Mouse (Mus musculus): ENCODE data around the gene Baz2b.

Baz2b gene

GRCm38 (mm10) chr2:59966454-59966853, 243.2 kb downstream of the Baz2b start:
- TF ChIP-seq POU5F1 (IDR thresholded peaks at IDR 0.05; ENCODE audit: borderline replicate concordance, low read length) = no peak
- TF ChIP-seq CTCF (conservative IDR thresholded peaks at IDR 0.05; ENCODE audit: low read length) = no peak
- TF ChIP-seq NANOG (IDR thresholded peaks at IDR 0.05; ENCODE audit: borderline replicate concordance, low read length) = no peak
- Histone ChIP-seq H3K9me3 (ENCODE audit: low read length) (no peaks in the 10 kb centered on the region), H3K36me3 (ENCODE audit: insufficient read depth, low read length) (peaks cover 11% of the 10 kb centered on the region; the same call in 1 of the 2 replicates), H3K27me3 (ENCODE audit: insufficient read depth, low read length) (no peaks in the 10 kb centered on the region), H3K4me3 (replicated peaks; ENCODE audit: low read length) (no peak overlapping the region), H3K4me1 (replicated peaks; ENCODE audit: low read depth, low read length) (peaks cover 13% of the 10 kb centered on the region)

- H3K36me3 ChIP-seq (ENCODE audit: insufficient read depth, low read length) = peaks cover 5% of the 10 kb centered on the region; the same call in 1 of the 2 replicates
- H3K27me3 ChIP-seq (ENCODE audit: insufficient read depth, low read length) = no peaks in the 10 kb centered on the region
- TF ChIP-seq POU5F1 (IDR thresholded peaks at IDR 0.05; ENCODE audit: borderline replicate concordance, low read length) (no peak), CTCF (conservative IDR thresholded peaks at IDR 0.05; ENCODE audit: low read length) (no peak), NANOG (IDR thresholded peaks at IDR 0.05; ENCODE audit: borderline replicate concordance, low read length) (no peak)
- H3K4me1 ChIP-seq (replicated peaks; ENCODE audit: low read depth, low read length) = peaks cover 13% of the 10 kb centered on the region
- H3K9me3 ChIP-seq (ENCODE audit: low read length) = no peaks in the 10 kb centered on the region
- no peak overlapping the region for H3K4me3 ChIP-seq (replicated peaks; ENCODE audit: low read length)
These were observed 246.6 kb downstream of the Baz2b start for GRCm38 (mm10) chr2:59963011-59963410.

- H3K9me3 ChIP-seq (ENCODE audit: low read length) = no peaks in the 10 kb centered on the region
- H3K27me3 ChIP-seq (ENCODE audit: insufficient read depth, low read length) = no peaks in the 10 kb centered on the region
- TF ChIP-seq POU5F1 (IDR thresholded peaks at IDR 0.05; ENCODE audit: borderline replicate concordance, low read length) (no peak), CTCF (conservative IDR thresholded peaks at IDR 0.05; ENCODE audit: low read length) (no peak), NANOG (IDR thresholded peaks at IDR 0.05; ENCODE audit: borderline replicate concordance, low read length) (no peak)
- peaks cover 13% of the 10 kb centered on the region for H3K4me1 ChIP-seq (replicated peaks; ENCODE audit: low read depth, low read length)
- H3K4me3 ChIP-seq (replicated peaks; ENCODE audit: low read length) = no peak overlapping the region
- peaks cover 5% of the 10 kb centered on the region; the same call in 1 of the 2 replicates for H3K36me3 ChIP-seq (ENCODE audit: insufficient read depth, low read length)
These were observed 247.1 kb downstream of the Baz2b start for GRCm38 (mm10) chr2:59962579-59962978.

GRCm38 (mm10) chr2:59960495-59960772, 249.2 kb downstream of the Baz2b start:
- H3K4me1 ChIP-seq (replicated peaks; ENCODE audit: low read depth, low read length) = peaks cover 13% of the 10 kb centered on the region
- H3K9me3 ChIP-seq (ENCODE audit: low read length) = no peaks in the 10 kb centered on the region
- no peaks in the 10 kb centered on the region for H3K27me3 ChIP-seq (ENCODE audit: insufficient read depth, low read length)
- H3K36me3 ChIP-seq (ENCODE audit: insufficient read depth, low read length) = peaks cover 5% of the 10 kb centered on the region; the same call in 1 of the 2 replicates
- no peak overlapping the region for H3K4me3 ChIP-seq (replicated peaks; ENCODE audit: low read length)
- no peak for TF ChIP-seq NANOG (IDR thresholded peaks at IDR 0.05; ENCODE audit: borderline replicate concordance, low read length)

- Histone ChIP-seq H3K27me3 (ENCODE audit: insufficient read depth, low read length) (no peaks in the 10 kb centered on the region), H3K4me3 (replicated peaks; ENCODE audit: low read length) (no peak overlapping the region), H3K9me3 (ENCODE audit: low read length) (no peaks in the 10 kb centered on the region), H3K36me3 (ENCODE audit: insufficient read depth, low read length) (peaks cover 5% of the 10 kb centered on the region; the same call in 1 of the 2 replicates), H3K4me1 (replicated peaks; ENCODE audit: low read depth, low read length) (peaks cover 13% of the 10 kb centered on the region)
- TF ChIP-seq CTCF (conservative IDR thresholded peaks at IDR 0.05; ENCODE audit: low read length) (no peak), POU5F1 (IDR thresholded peaks at IDR 0.05; ENCODE audit: borderline replicate concordance, low read length) (no peak), NANOG (IDR thresholded peaks at IDR 0.05; ENCODE audit: borderline replicate concordance, low read length) (no peak)
These were observed 249.8 kb downstream of the Baz2b start for GRCm38 (mm10) chr2:59959668-59960494.

GRCm38 (mm10) chr2:59958543-59958942, 251.1 kb downstream of the Baz2b start:
- Histone ChIP-seq H3K4me1 (replicated peaks; ENCODE audit: low read depth, low read length) (peaks cover 13% of the 10 kb centered on the region), H3K4me3 (replicated peaks; ENCODE audit: low read length) (no peak overlapping the region), H3K9me3 (ENCODE audit: low read length) (no peaks in the 10 kb centered on the region), H3K36me3 (ENCODE audit: insufficient read depth, low read length) (peaks cover 5% of the 10 kb centered on the region; the same call in 1 of the 2 replicates), H3K27me3 (ENCODE audit: insufficient read depth, low read length) (no peaks in the 10 kb centered on the region)
- TF ChIP-seq CTCF (conservative IDR thresholded peaks at IDR 0.05; ENCODE audit: low read length) (no peak), NANOG (IDR thresholded peaks at IDR 0.05; ENCODE audit: borderline replicate concordance, low read length) (no peak), POU5F1 (IDR thresholded peaks at IDR 0.05; ENCODE audit: borderline replicate concordance, low read length) (no peak)

- no peak overlapping the region for H3K4me3 ChIP-seq (replicated peaks; ENCODE audit: low read length)
- no peak for TF ChIP-seq POU5F1 (IDR thresholded peaks at IDR 0.05; ENCODE audit: borderline replicate concordance, low read length)
- no peak for TF ChIP-seq CTCF (conservative IDR thresholded peaks at IDR 0.05; ENCODE audit: low read length)
- no peak for TF ChIP-seq NANOG (IDR thresholded peaks at IDR 0.05; ENCODE audit: borderline replicate concordance, low read length)
- H3K9me3 ChIP-seq (ENCODE audit: low read length) = no peaks in the 10 kb centered on the region
- peaks cover 5% of the 10 kb centered on the region; the same call in 1 of the 2 replicates for H3K36me3 ChIP-seq (ENCODE audit: insufficient read depth, low read length)
- no peaks in the 10 kb centered on the region for H3K27me3 ChIP-seq (ENCODE audit: insufficient read depth, low read length)
- H3K4me1 ChIP-seq (replicated peaks; ENCODE audit: low read depth, low read length) = no peaks in the 10 kb centered on the region
These were observed 253.7 kb downstream of the Baz2b start for GRCm38 (mm10) chr2:59955916-59956315.

- Histone ChIP-seq H3K36me3 (ENCODE audit: insufficient read depth, low read length) (peaks cover 4% of the 10 kb centered on the region; the same call in 1 of the 2 replicates), H3K4me3 (replicated peaks; ENCODE audit: low read length) (no peak overlapping the region), H3K27me3 (ENCODE audit: insufficient read depth, low read length) (no peaks in the 10 kb centered on the region), H3K4me1 (replicated peaks; ENCODE audit: low read depth, low read length) (no peaks in the 10 kb centered on the region), H3K9me3 (ENCODE audit: low read length) (no peaks in the 10 kb centered on the region)
- TF ChIP-seq CTCF (conservative IDR thresholded peaks at IDR 0.05; ENCODE audit: low read length) = no peak
- TF ChIP-seq NANOG (IDR thresholded peaks at IDR 0.05; ENCODE audit: borderline replicate concordance, low read length) = no peak
- no peak for TF ChIP-seq POU5F1 (IDR thresholded peaks at IDR 0.05; ENCODE audit: borderline replicate concordance, low read length)
These were observed 254.8 kb downstream of the Baz2b start for GRCm38 (mm10) chr2:59954791-59955190.
